Mouse (Mus musculus) T-helper 1 cell (primary cell): Measurements from ENCODE around the gene Rtl8b.
"Not testable (repeated sequence)": the region's sequence is repeated elsewhere in the genome, so short reads cannot be mapped to it uniquely, and the experiment has no call there.

ENCODE experiments used
- in situ Hi-C: fragments of 300-600 bp; cut with MboI, MseI; formaldehyde crosslinking; loops from one replicate; pipeline ENCODE4 v1.15.1; 2025; ENCODE audit warnings: high pct_unique_total_duplicates

Rtl8b gene

GRCm38 (mm10) chrX:53670294-53670693 is at the start of gene Rtl8b:
Gene Rtl8b, minus strand, starts transcription at chrX:53670408.
- in situ Hi-C loops, result no loop called here

- in situ Hi-C loops, result no loop called here
Observed at GRCm38 (mm10) chrX:53716323-53717182, 46.3 kb upstream of the Rtl8b start.

GRCm38 (mm10) chrX:53715942-53716322 is 45.7 kb upstream of the Rtl8b start:
- in situ Hi-C loops, result no loop called here

GRCm38 (mm10) chrX:53702673-53703072 is 32.5 kb upstream of the Rtl8b start:
- in situ Hi-C loops, result no loop called here

GRCm38 (mm10) chrX:53699225-53699624 is 29.0 kb upstream of the Rtl8b start:
- in situ Hi-C loops, result no loop called here

GRCm38 (mm10) chrX:53694008-53694777 is 24.0 kb upstream of the Rtl8b start:
- in situ Hi-C loops, result loop anchor here (5.0 kb wide), 1 partner anchor 117 kb away; no protein-coding TSS in a partner anchor

- in situ Hi-C loops, result loop anchor here (5.0 kb wide), 1 partner anchor 116 kb away; no protein-coding TSS in a partner anchor
Observed at GRCm38 (mm10) chrX:53693141-53693540, 22.9 kb upstream of the Rtl8b start.

- in situ Hi-C loops, result loop anchor here (5.0 kb wide), 1 partner anchor 115 kb away; no protein-coding TSS in a partner anchor
Observed at GRCm38 (mm10) chrX:53692065-53692464, 21.9 kb upstream of the Rtl8b start.

GRCm38 (mm10) chrX:53684676-53685075 is 14.5 kb upstream of the Rtl8b start:
- in situ Hi-C loops, result not testable (repeated sequence)

- in situ Hi-C loops, result not testable (repeated sequence)
Observed at GRCm38 (mm10) chrX:53682650-53683049, 12.4 kb upstream of the Rtl8b start.

- in situ Hi-C loops, result not testable (repeated sequence)
Observed at GRCm38 (mm10) chrX:53676943-53677342, 6.7 kb upstream of the Rtl8b start.

GRCm38 (mm10) chrX:53670696-53671095 is 488 bp upstream of the Rtl8b start:
- in situ Hi-C loops, result not testable (repeated sequence)

- in situ Hi-C loops, result loop anchor here (5.0 kb wide), 1 partner anchor 57 kb away; no protein-coding TSS in a partner anchor
Observed at GRCm38 (mm10) chrX:53669557-53670270, 494 bp downstream of the Rtl8b start.

GRCm38 (mm10) chrX:53652917-53653316 is 17.3 kb downstream of the Rtl8b start:
- in situ Hi-C loops, result not testable (repeated sequence)

- in situ Hi-C loops, result no loop called here
Observed at GRCm38 (mm10) chrX:53645885-53646284, 24.3 kb downstream of the Rtl8b start.

GRCm38 (mm10) chrX:53642980-53643961 is 26.9 kb downstream of the Rtl8b start, which contains the start of gene Rtl8a:
Gene Rtl8a, minus strand, starts transcription at chrX:53643682.
- in situ Hi-C loops, result not testable (repeated sequence)

- in situ Hi-C loops, result not testable (repeated sequence)
Observed at GRCm38 (mm10) chrX:53642604-53642979, 27.6 kb downstream of the Rtl8b start.

GRCm38 (mm10) chrX:53638107-53638506 is 32.1 kb downstream of the Rtl8b start:
- in situ Hi-C loops, result not testable (repeated sequence)
